In the genomic region with DNA sequence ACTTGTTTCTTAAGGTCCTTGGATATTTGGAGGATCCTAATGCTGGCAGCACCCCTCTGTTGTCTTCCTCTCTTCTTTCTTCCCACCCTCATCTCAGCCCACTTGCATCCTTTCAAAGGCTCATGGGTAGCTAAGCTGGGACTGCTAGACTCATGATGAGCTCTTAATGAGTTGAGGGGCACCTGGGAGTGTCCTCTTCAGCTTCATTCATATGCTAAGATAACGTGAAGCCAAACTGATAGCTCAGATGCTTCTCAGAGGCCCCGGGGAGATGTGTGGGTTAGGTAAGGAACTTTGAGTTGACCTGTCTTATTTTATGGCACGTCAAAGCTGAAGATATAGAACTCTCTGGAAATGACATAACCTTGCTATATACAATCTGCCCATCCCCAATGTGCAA, we compare ENCODE assay signal across 15 mouse cellular contexts.
"Had no signal": no experiment of that assay in that cellular context is flagged by ENCODE, and none has a peak within 500 bp of the region (broad histone marks: within the 10 kb centered on the region; RNA-seq: fewer than 3 reads in every experiment).

No protein-coding gene starts in this region.

- H3K27ac ChIP-seq: neural tube, embryonic 15.5 days; stomach, embryonic 15.5 days; stomach, postnatal 0 days had no signal

- DNase-seq: retina, postnatal 1 day; right cerebral cortex, adult 18-20 months; right cerebral cortex, postnatal 14 days; right cerebral cortex, postnatal 25 days; right cerebral cortex, postnatal 4 days; spleen, adult 18-20 months; thymus, adult 18-20 months; thymus, adult 2 months; thymus, postnatal 14 days; thymus, postnatal 25 days; thymus, postnatal 36 days; thymus, postnatal 4 days had no signal

- H3K4me3 ChIP-seq: neural tube, embryonic 15.5 days; stomach, embryonic 15.5 days had no signal
